Mouse (Mus musculus): ENCODE results near the gene Zfp872.

GRCm38 (mm10) chr9:22217858-22218493 lies 30.1 kb downstream of the Zfp872 start:
- TF ChIP-seq CTCF (IDR thresholded peaks at IDR 0.05; ENCODE audit: borderline replicate concordance, insufficient read depth, low read depth, low read length), result no peak
- no peak for TF ChIP-seq POLR2A (IDR thresholded peaks at IDR 0.05; ENCODE audit: borderline replicate concordance, insufficient read depth, low read length)
